Mouse (Mus musculus) liver, adult 2 months (tissue): Measurements from ENCODE around the gene Myh9. TPM values are rescaled to one million over a fixed set of nuclear protein-coding genes. Genes with fewer than 3 reads are reported as not detected.

Experiments used
- DNase-seq: peaks from one replicate; pipeline ENCODE4 v3.0.0-alpha.2; 2011; ENCODE audit warnings: low read depth, low spot score; ENCODE audit errors: extremely low read depth
- H3K27ac ChIP-seq: fragments of 200-500 bp; replicated peaks from 2 replicates; pipeline ENCODE4 v1.5.1; 2012; ENCODE audit warnings: low read depth, mild to moderate bottlenecking, control low read depth, inconsistent platforms, low read length; ENCODE audit not compliant: insufficient read depth
- H3K27me3 ChIP-seq: fragments of 200-500 bp; 2 replicates; pipeline ENCODE4 v1.6.1; 2012; ENCODE audit warnings: mild to moderate bottlenecking, moderate library complexity, low read length, inconsistent platforms; ENCODE audit not compliant: control insufficient read depth, insufficient read depth
- H3K36me3 ChIP-seq: fragments of 200-500 bp; 2 replicates; pipeline ENCODE4 v1.6.1; 2012; ENCODE audit warnings: low read length, inconsistent platforms; ENCODE audit not compliant: control insufficient read depth, insufficient read depth
- H3K4me1 ChIP-seq: fragments of 200-500 bp; 2 replicates; pipeline ENCODE4 v1.6.1; 2011; ENCODE audit warnings: low read length; ENCODE audit not compliant: control insufficient read depth, insufficient read depth
- H3K4me3 ChIP-seq: fragments of 200-500 bp; 2 replicates; pipeline ENCODE4 v1.5.1; 2011; ENCODE audit warnings: low read depth, mild to moderate bottlenecking, control low read depth, low read length, moderate library complexity; ENCODE audit not compliant: insufficient read depth
- H3K79me2 ChIP-seq: fragments of 200-500 bp; 2 replicates; pipeline ENCODE4 v1.6.1; 2012; ENCODE audit warnings: inconsistent platforms, mild to moderate bottlenecking, low read length, moderate library complexity; ENCODE audit not compliant: control insufficient read depth, insufficient read depth
- H3K9ac ChIP-seq: fragments of 200-500 bp; 2 replicates; pipeline ENCODE4 v1.6.1; 2012; ENCODE audit warnings: low read depth, mild to moderate bottlenecking, control low read depth, inconsistent platforms, low read length
- CTCF ChIP-seq: fragments of 200-500 bp; IDR thresholded peaks from 2 replicates; pipeline ENCODE4 v1.5.1; 2011; ENCODE audit warnings: low read depth, low read length, control low read depth
- POLR2A ChIP-seq: fragments of 200-500 bp; IDR thresholded peaks from 2 replicates; pipeline ENCODE4 v1.6.1; 2011; ENCODE audit warnings: low read length, control low read depth; ENCODE audit not compliant: insufficient read depth; ENCODE audit errors: extremely low read depth
- WGBS: fragments of 180-500 bp; shearing (Covaris S2); methylation state at CpG from one replicate; pipeline ENCODE4 v1.1.7; 2018; 5-methylcytosine and 5-hydroxymethylcytosine counted together
- polyA plus RNA-seq: library from polyadenylated mRNA; depleted of rRNA; stranded (reverse); fragments of >200 nt; gene quantifications from 2 replicates; pipeline ENCODE4 v1.2.3, GENCODE M21; 2012
- total RNA-seq: library from RNA; depleted of rRNA; stranded (reverse); fragments of >200 nt; gene quantifications from 2 replicates; pipeline ENCODE4 v1.2.3, GENCODE M21; 2014

Gene Myh9
- total and polyA plus RNA-seq, 2 experiments: 24.1 to 54.4 TPM

- WGBS: 79% methylated on average over 6 of the region's 6 CpGs
- Histone ChIP-seq H3K36me3 (no peaks in the 10 kb centered on the region), H3K79me2 (peaks cover 77% of the 10 kb centered on the region), H3K9ac (no peak overlapping the region), H3K4me1 (peaks cover 61% of the 10 kb centered on the region), H3K27ac (no peak overlapping the region), H3K4me3 (no peak overlapping the region), H3K27me3 (no peaks in the 10 kb centered on the region)
- DNase-seq: no peak
- TF ChIP-seq POLR2A (no peak), CTCF (no peak)
These were observed 13.1 kb downstream of the Myh9 start for GRCm38 (mm10) chr15:77828910-77829309.

DNA sequence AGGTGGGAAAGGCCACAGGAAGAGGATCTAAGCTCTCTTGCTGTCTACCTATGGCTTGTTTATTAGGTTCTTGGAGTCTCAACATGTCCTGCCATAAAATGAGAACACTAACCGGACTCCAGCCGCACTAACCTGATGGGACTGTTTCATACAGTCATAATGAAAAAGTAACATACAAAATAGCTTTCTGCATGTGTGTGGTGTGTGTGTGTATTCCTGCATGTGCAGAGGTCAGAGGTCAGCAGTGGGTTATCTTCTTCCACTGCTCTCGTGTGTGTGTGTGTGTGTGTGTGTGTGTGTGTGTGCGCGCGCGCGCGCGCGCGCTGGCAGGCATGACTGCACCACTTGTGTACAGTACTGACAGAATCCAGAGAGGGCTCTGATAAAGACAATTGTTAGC is 13.7 kb downstream of the Myh9 start:
- Histone ChIP-seq H3K27ac (0 out of 2 replicates have a peak overlapping the region, but pooled peaks have one; percentile 14), H3K4me3 (no peak overlapping the region), H3K4me1 (peaks cover 62% of the 10 kb centered on the region), H3K27me3 (no peaks in the 10 kb centered on the region), H3K9ac (no peak overlapping the region), H3K79me2 (peaks cover 77% of the 10 kb centered on the region), H3K36me3 (no peaks in the 10 kb centered on the region)
- DNase-seq: no peak
- WGBS: 79% methylated on average over 12 of the region's 12 CpGs
- TF ChIP-seq POLR2A (no peak), CTCF (no peak)

- TF ChIP-seq CTCF: no peak
- TF ChIP-seq POLR2A: no peak
- H3K36me3 ChIP-seq: no peaks in the 10 kb centered on the region
- 57% methylated on average over 6 of the region's 6 CpGs for WGBS
- H3K27ac ChIP-seq: 0 out of 2 replicates have a peak overlapping the region, but pooled peaks have one; percentile 14
- H3K4me1 ChIP-seq: peaks cover 62% of the 10 kb centered on the region
- no peak overlapping the region for H3K4me3 ChIP-seq
- DNase-seq: no peak
- H3K27me3 ChIP-seq: no peaks in the 10 kb centered on the region
- H3K9ac ChIP-seq: no peak overlapping the region
- peaks cover 76% of the 10 kb centered on the region for H3K79me2 ChIP-seq
These were observed 14.2 kb downstream of the Myh9 start for GRCm38 (mm10) chr15:77827794-77828193.

- Histone ChIP-seq H3K79me2 (peaks cover 76% of the 10 kb centered on the region), H3K9ac (no peak overlapping the region), H3K27me3 (no peaks in the 10 kb centered on the region), H3K4me3 (no peak overlapping the region), H3K27ac (no peak overlapping the region; the same call in 1 of the 2 replicates), H3K36me3 (no peaks in the 10 kb centered on the region), H3K4me1 (peaks cover 62% of the 10 kb centered on the region)
- DNase-seq: no peak
- WGBS: 75% methylated on average over 7 of the region's 7 CpGs
- TF ChIP-seq CTCF (no peak), POLR2A (no peak)
These were observed 14.6 kb downstream of the Myh9 start for GRCm38 (mm10) chr15:77827379-77827778.

DNA sequence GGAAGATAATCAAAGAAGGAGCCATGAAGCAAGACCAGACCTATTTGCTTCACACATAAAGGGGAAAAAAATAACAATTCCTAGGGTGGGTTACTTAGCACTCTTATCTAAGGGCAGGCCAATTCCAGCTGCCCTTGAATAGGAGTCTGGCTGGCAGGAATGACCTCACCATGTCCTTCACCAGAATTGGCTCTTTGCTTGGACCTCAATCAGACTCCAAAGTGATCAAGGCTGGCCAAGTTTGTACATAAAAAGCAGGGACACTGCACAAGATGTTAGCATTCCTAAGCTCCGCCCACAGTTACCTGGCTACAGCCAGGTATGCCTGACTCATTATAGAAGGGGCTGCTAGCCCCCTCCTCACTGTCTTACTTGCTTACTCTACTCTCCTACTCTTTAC is 16.6 kb downstream of the Myh9 start:
- TF ChIP-seq CTCF: no peak
- no peak for TF ChIP-seq POLR2A
- H3K79me2 ChIP-seq: peaks cover 65% of the 10 kb centered on the region
- H3K27ac ChIP-seq: peak overlapping the region; percentile 69
- no peaks in the 10 kb centered on the region for H3K27me3 ChIP-seq
- no peak overlapping the region for H3K9ac ChIP-seq
- peak; percentile 85 for DNase-seq
- 50% methylated on average over 1 of the region's 1 CpGs for WGBS
- H3K36me3 ChIP-seq: no peaks in the 10 kb centered on the region
- no peak overlapping the region for H3K4me3 ChIP-seq
- peaks cover 66% of the 10 kb centered on the region for H3K4me1 ChIP-seq

DNA sequence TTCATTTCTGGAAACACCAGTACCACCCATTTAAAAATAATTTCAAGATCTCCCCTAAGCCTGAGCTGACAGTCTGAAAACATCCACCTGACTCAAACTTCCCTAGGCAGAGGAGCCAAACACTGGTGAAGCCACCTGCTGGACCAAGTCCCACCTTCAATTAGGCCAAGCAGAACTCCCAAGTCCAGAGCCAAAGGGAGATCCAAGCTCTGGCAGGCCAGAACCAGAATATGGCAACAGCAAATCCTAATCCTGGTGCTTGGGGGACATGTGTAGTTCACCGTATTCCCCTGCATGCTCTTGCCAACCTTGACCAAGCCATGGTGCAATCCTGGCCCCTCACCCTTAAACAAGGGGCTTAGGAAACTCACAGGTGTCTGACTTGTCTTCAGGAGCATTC is 17.7 kb downstream of the Myh9 start:
- H3K9ac ChIP-seq: no peak overlapping the region
- H3K27me3 ChIP-seq: no peaks in the 10 kb centered on the region
- H3K4me3 ChIP-seq: no peak overlapping the region
- peaks cover 66% of the 10 kb centered on the region for H3K4me1 ChIP-seq
- 34% methylated on average over 1 of the region's 1 CpGs for WGBS
- peak; percentile 74 for DNase-seq
- no peaks in the 10 kb centered on the region for H3K36me3 ChIP-seq
- no peak for TF ChIP-seq POLR2A
- TF ChIP-seq CTCF: no peak
- H3K27ac ChIP-seq: no peak overlapping the region
- H3K79me2 ChIP-seq: peaks cover 56% of the 10 kb centered on the region
